Mouse (Mus musculus): ENCODE measurements around the gene Plxdc1.

DNA sequence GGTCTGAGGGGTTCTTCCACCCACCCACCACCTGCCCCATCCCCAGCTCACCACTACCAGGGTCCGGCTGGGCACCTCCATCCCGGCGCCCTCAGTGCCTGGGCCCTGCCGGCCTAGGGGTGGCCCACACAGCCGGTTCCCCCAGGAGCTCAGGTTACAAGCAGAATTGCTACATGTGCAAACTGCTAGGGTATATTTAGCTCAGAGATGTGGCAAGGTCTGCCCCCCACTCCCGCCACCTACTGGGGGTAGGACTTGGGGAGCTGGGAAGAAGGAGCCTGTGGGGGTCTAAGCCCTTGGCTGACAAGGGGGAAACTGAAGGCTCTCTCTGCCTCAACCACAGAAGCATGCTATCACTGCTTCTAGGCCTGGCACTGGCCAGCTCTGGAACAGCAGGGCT, 32.0 kb upstream of the Plxdc1 start:
- TF ChIP-seq EP300 (optimal IDR thresholded peaks at IDR 0.05) (no peak), CTCF (IDR thresholded peaks at IDR 0.05; ENCODE audit: low read depth) (no peak)

Data from stomach, postnatal 0 days (tissue).